Mouse (Mus musculus): ENCODE measurements around the gene Aph1b. TPM values are rescaled to one million over a fixed set of nuclear protein-coding genes. Genes with fewer than 3 reads are reported as not detected.

Aph1b gene
- polyA plus RNA-seq, 1 experiment from 2014 or later, result 27.6 TPM

GRCm38 (mm10) chr9:66732791-66733691, 62.2 kb downstream of the Aph1b start:
- no peak for DNase-seq (ENCODE audit: low spot score)
- 42% methylated on average over 15 of the region's 15 CpGs for WGBS

GRCm38 (mm10) chr9:66731284-66731683, 64.0 kb downstream of the Aph1b start:
- 83% methylated on average over 7 of the region's 7 CpGs for WGBS
- no peak overlapping the region for H3K4me3 ChIP-seq (replicated peaks; ENCODE audit: low read length)
- no peak overlapping the region for H3K4me2 ChIP-seq (replicated peaks)
- no peaks in the 10 kb centered on the region for H3K27me3 ChIP-seq (ENCODE audit: control insufficient read depth, insufficient read depth, low read length)
- H3K27ac ChIP-seq, result no peak overlapping the region
- H3K36me3 ChIP-seq (replicated peaks; ENCODE audit: control insufficient read depth, insufficient read depth), result no peaks in the 10 kb centered on the region
- H3K9ac ChIP-seq, result no peak overlapping the region
- H3K4me1 ChIP-seq (replicated peaks; ENCODE audit: control insufficient read depth, insufficient read depth, low read length), result 0 out of 2 replicates have a peak, but pooled peaks cover 6% of the 10 kb centered on the region
- no peaks in the 10 kb centered on the region for H3K9me3 ChIP-seq (ENCODE audit: control insufficient read depth, low read length)
- ATAC-seq (ENCODE audit: low FRiP score), result no peak
- no peak for DNase-seq (ENCODE audit: low spot score)

More at GRCm38 (mm10) chr9:66732791-66733691, 62.2 kb downstream of the Aph1b start:
- no peaks in the 10 kb centered on the region for H3K36me3 ChIP-seq (replicated peaks; ENCODE audit: control insufficient read depth, insufficient read depth)
- H3K9ac ChIP-seq, result no peak overlapping the region
- peak overlapping the region; percentile 5; the same call in 1 of the 2 replicates for H3K4me2 ChIP-seq (replicated peaks)
- H3K27me3 ChIP-seq (ENCODE audit: control insufficient read depth, insufficient read depth, low read length), result no peaks in the 10 kb centered on the region
- no peak for ATAC-seq (ENCODE audit: low FRiP score)
- H3K9me3 ChIP-seq (ENCODE audit: control insufficient read depth, low read length), result no peaks in the 10 kb centered on the region
- no peak overlapping the region for H3K27ac ChIP-seq
- H3K4me3 ChIP-seq (replicated peaks; ENCODE audit: low read length), result no peak overlapping the region
- H3K4me1 ChIP-seq (replicated peaks; ENCODE audit: control insufficient read depth, insufficient read depth, low read length), result 0 out of 2 replicates have a peak, but pooled peaks cover 6% of the 10 kb centered on the region

GRCm38 (mm10) chr9:66730556-66730955, 64.7 kb downstream of the Aph1b start:
- no peaks in the 10 kb centered on the region for H3K27me3 ChIP-seq (ENCODE audit: control insufficient read depth, insufficient read depth, low read length)
- H3K9me3 ChIP-seq (ENCODE audit: control insufficient read depth, low read length), result no peaks in the 10 kb centered on the region
- H3K9ac ChIP-seq, result no peak overlapping the region
- H3K4me3 ChIP-seq (replicated peaks; ENCODE audit: low read length), result no peak overlapping the region
- H3K4me1 ChIP-seq (replicated peaks; ENCODE audit: control insufficient read depth, insufficient read depth, low read length), result 0 out of 2 replicates have a peak, but pooled peaks cover 6% of the 10 kb centered on the region
- H3K4me2 ChIP-seq (replicated peaks), result no peak overlapping the region
- WGBS, result 64% methylated on average over 3 of the region's 3 CpGs
- no peak for DNase-seq (ENCODE audit: low spot score)
- ATAC-seq (ENCODE audit: low FRiP score), result no peak
- no peaks in the 10 kb centered on the region for H3K36me3 ChIP-seq (replicated peaks; ENCODE audit: control insufficient read depth, insufficient read depth)
- H3K27ac ChIP-seq, result no peak overlapping the region

- 0 out of 2 replicates have a peak, but pooled peaks cover 8% of the 10 kb centered on the region for H3K4me1 ChIP-seq (replicated peaks; ENCODE audit: control insufficient read depth, insufficient read depth, low read length)
- WGBS, result 75% methylated on average over 7 of the region's 7 CpGs
- DNase-seq (ENCODE audit: low spot score) (no peak), ATAC-seq (ENCODE audit: low FRiP score) (no peak)
- H3K4me2 ChIP-seq (replicated peaks), result no peak overlapping the region
- H3K4me3 ChIP-seq (replicated peaks; ENCODE audit: low read length), result no peak overlapping the region
- H3K36me3 ChIP-seq (replicated peaks; ENCODE audit: control insufficient read depth, insufficient read depth), result no peaks in the 10 kb centered on the region
- H3K9ac ChIP-seq, result no peak overlapping the region
- no peaks in the 10 kb centered on the region for H3K9me3 ChIP-seq (ENCODE audit: control insufficient read depth, low read length)
- no peaks in the 10 kb centered on the region for H3K27me3 ChIP-seq (ENCODE audit: control insufficient read depth, insufficient read depth, low read length)
- H3K27ac ChIP-seq, result no peak overlapping the region
Observed at GRCm38 (mm10) chr9:66727333-66727732, 68.0 kb downstream of the Aph1b start.

GRCm38 (mm10) chr9:66725591-66725990, 69.7 kb downstream of the Aph1b start:
- Histone ChIP-seq H3K36me3 (replicated peaks; ENCODE audit: control insufficient read depth, insufficient read depth) (no peaks in the 10 kb centered on the region), H3K4me3 (replicated peaks; ENCODE audit: low read length) (no peak overlapping the region), H3K4me2 (replicated peaks) (no peak overlapping the region), H3K27ac (no peak overlapping the region), H3K9ac (no peak overlapping the region), H3K4me1 (replicated peaks; ENCODE audit: control insufficient read depth, insufficient read depth, low read length) (0 out of 2 replicates have a peak, but pooled peaks cover 8% of the 10 kb centered on the region), H3K27me3 (ENCODE audit: control insufficient read depth, insufficient read depth, low read length) (no peaks in the 10 kb centered on the region), H3K9me3 (ENCODE audit: control insufficient read depth, low read length) (no peaks in the 10 kb centered on the region)
- ATAC-seq (ENCODE audit: low FRiP score) (no peak), DNase-seq (ENCODE audit: low spot score) (no peak)
- WGBS, result 88% methylated on average over 3 of the region's 3 CpGs

Other genes starting within 250 kb of the Aph1b start
- gene Usp3, start 202.3 kb downstream of the Aph1b start, polyA plus RNA-seq (2014; fragmentation: Nextera tagmentation; extraction: Ambion mirVana), result 64.8 and 72.7 TPM in 2 replicates
- 4.6 and 6.5 TPM in 2 replicates for gene Car12, start 81.8 kb downstream of the Aph1b start, polyA plus RNA-seq (2014; fragmentation: Nextera tagmentation; extraction: Ambion mirVana)
- gene Gm10647, start 1.5 kb upstream of the Aph1b start, polyA plus RNA-seq (2014; fragmentation: Nextera tagmentation; extraction: Ambion mirVana), result 0.33 and 0.46 TPM in 2 replicates
- gene Aph1c, start 39.2 kb upstream of the Aph1b start, polyA plus RNA-seq (2014; fragmentation: Nextera tagmentation; extraction: Ambion mirVana), result 4.5 and 6.4 TPM in 2 replicates
- 33.8 and 38.2 TPM in 2 replicates for gene Rab8b, start 124.2 kb upstream of the Aph1b start, polyA plus RNA-seq (2014; fragmentation: Nextera tagmentation; extraction: Ambion mirVana)
- 215 and 261 TPM in 2 replicates for gene Rps27l, start 150.6 kb upstream of the Aph1b start, polyA plus RNA-seq (2014; fragmentation: Nextera tagmentation; extraction: Ambion mirVana)
- 15.4 and 17.8 TPM in 2 replicates for gene Lactb, start 180.0 kb upstream of the Aph1b start, polyA plus RNA-seq (2014; fragmentation: Nextera tagmentation; extraction: Ambion mirVana)